Mouse (Mus musculus) lung, adult 10 weeks (tissue): Measurements from ENCODE around the gene Olfr688. TPM values are rescaled to one million over a fixed set of nuclear protein-coding genes. Genes with fewer than 3 reads are reported as not detected.

Experiments used
- polyA plus RNA-seq: library from polyadenylated mRNA; stranded (reverse); fragments of 350-450 nt; fragmentation: Illumina TruSeq; extraction: RNeasy Lipid Tissue Mini Kit (QIAGEN cat#74804); gene quantifications from one replicate; pipeline ENCODE4 v1.2.3, GENCODE M21; 2014; ENCODE audit warnings: low read depth, low replicate concordance; ENCODE audit not compliant: insufficient read depth

Olfr688 gene
- polyA plus RNA-seq = not detected

GRCm38 (mm10) chr7:105287795-105288194, at the start of gene Olfr688:
Olfr688 (plus strand) TSS chr7:105288095.

DNA sequence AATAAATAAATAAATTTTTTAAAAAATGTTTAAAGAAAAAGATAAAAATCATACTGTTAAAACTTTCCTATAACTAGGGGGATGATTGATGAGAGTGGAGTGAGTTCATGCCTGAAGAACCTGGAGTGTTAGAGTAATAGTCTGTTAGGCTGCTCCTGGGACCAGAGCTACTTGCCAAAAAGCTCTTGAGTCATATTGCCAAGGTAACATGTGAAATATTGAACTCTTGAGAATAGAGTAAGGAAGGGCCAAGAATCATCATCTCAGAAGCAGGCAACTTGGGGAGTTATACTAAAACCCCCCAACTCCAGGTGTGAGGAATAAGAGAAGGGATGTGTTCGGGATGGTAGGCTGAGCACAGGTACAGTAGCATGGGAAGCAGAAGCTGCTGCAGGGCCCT, 23.0 kb downstream of the Olfr688 start, which contains the start of gene Olfr689:
TSS of gene Olfr689 (plus strand) at position 301 of the 400 bp plus-strand sequence.

DNA sequence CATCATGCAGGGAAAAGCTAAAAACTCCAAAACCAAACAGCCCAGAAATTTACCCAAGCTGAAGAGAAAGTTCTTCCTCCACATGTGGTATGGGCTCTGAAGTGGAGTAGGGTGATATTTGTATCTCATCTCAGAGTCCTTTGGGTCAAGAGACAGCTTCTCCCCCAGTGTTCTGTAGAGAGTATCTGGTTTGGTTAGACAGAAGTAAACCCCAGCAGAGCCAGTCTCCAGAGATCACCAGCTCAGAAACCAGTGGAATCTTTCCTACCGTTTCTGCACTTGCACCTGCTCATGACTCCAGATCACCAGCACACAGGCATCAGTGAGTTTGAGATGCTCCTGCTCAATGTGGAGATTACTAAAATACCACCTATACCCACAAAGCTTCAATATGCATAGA, 46.1 kb downstream of the Olfr688 start, which contains the start of gene Olfr690:
TSS of gene Olfr690 (minus strand) at position 101 of the 400 bp plus-strand sequence.

Other genes with a start within 250 kb of the Olfr688 start
- not detected for gene Olfr677, start 236.7 kb upstream of the Olfr688 start, polyA plus RNA-seq
- not detected for gene Olfr678, start 223.6 kb upstream of the Olfr688 start, polyA plus RNA-seq
- not detected for gene Olfr679, start 206.9 kb upstream of the Olfr688 start, polyA plus RNA-seq
- gene Olfr680-ps1, start 195.3 kb upstream of the Olfr688 start, polyA plus RNA-seq = not detected
- gene Olfr681, start 171.3 kb upstream of the Olfr688 start, polyA plus RNA-seq = not detected
- not detected for gene Olfr683, start 141.1 kb upstream of the Olfr688 start, polyA plus RNA-seq
- gene Olfr684, start 124.4 kb upstream of the Olfr688 start, polyA plus RNA-seq = not detected
- not detected for gene Olfr685, start 102.1 kb upstream of the Olfr688 start, polyA plus RNA-seq
- gene Olfr686, start 80.6 kb upstream of the Olfr688 start, polyA plus RNA-seq = not detected
- not detected for gene Olfr689, start 23.1 kb downstream of the Olfr688 start, polyA plus RNA-seq
- gene Olfr690, start 46.0 kb downstream of the Olfr688 start, polyA plus RNA-seq = not detected
- not detected for gene Olfr691, start 54.2 kb downstream of the Olfr688 start, polyA plus RNA-seq
- gene Olfr692, start 80.1 kb downstream of the Olfr688 start, polyA plus RNA-seq = not detected
- not detected for gene Gm5901, start 86.9 kb downstream of the Olfr688 start, polyA plus RNA-seq
- gene Fam160a2, start 112.0 kb downstream of the Olfr688 start, polyA plus RNA-seq = 12.5 TPM
- not detected for gene Cnga4, start 116.5 kb downstream of the Olfr688 start, polyA plus RNA-seq
- not detected for gene Cckbr, start 137.6 kb downstream of the Olfr688 start, polyA plus RNA-seq
- 51.0 TPM for gene Cavin3, start 194.2 kb downstream of the Olfr688 start, polyA plus RNA-seq